Mouse (Mus musculus): Measurements from ENCODE around the gene Slc9a3r2.

Slc9a3r2 gene

GRCm38 (mm10) chr17:24635024-24635423 is 15.1 kb downstream of the Slc9a3r2 start:
- no peak for DNase-seq

GRCm38 (mm10) chr17:24633831-24634230 is 16.3 kb downstream of the Slc9a3r2 start:
- DNase-seq: no peak

DNA sequence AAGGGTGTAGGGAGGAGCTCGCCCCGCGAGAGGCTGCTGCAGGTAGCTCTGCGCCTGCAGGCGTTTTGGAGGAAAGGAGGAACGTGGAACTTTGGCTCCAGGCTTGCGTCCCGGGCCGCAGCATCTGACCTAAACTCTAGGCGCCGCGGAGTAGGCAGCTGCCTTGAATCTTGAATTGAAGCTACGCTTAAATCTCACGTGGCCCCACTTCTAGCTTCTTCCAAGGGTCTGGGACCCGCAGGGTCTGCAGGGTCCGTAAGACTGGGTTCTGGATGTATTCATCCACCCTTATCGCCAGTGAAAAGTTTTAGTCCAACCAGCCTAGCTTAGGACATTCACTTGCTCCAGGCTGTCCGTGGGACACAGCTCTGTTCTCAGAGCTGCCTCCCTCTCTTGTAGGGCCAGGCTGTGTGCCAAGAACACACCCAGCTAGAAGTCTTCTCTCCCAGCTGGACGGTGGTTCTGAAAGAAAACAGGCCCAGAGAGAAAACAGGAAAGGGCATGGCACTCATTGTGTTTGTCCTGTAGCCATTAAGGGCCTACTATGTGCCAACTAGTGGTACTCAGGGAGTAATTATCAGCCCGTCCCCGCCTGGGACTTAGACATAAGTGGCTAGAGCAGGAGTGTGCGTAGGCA is 17.2 kb downstream of the Slc9a3r2 start:
- peak; percentile 60 for DNase-seq

- DNase-seq: peak; percentile 82
Measured at GRCm38 (mm10) chr17:24632167-24632812, 17.8 kb downstream of the Slc9a3r2 start, which contains the start of the genes Tsc2 and Nthl1. Tsc2 (minus strand) TSS chr17:24632630. Nthl1 (plus strand) TSS chr17:24632680.

- DNase-seq: no peak
Measured at GRCm38 (mm10) chr17:24630072-24630471, 20.1 kb downstream of the Slc9a3r2 start.

GRCm38 (mm10) chr17:24628646-24629045 is 21.5 kb downstream of the Slc9a3r2 start:
- peak; percentile 83 for DNase-seq

DNA sequence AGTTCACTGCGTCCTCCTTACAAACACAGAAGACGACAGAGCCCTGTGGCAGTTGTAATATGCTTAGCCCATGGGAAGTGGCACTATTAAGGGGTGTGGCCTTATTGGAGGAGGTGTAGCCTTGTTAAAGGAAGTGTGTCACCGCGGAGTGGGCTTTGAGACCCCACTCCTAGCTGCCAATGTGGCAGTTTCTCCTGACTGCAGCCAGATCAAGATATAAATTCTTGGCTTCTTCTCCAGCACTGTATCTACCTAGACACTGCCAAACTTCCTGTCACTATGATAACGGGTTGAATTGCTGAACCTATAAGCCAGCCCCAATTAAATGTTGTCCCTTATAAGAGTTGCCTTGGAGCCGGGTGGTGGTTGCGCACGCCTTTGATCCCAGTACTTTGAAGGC is 24.7 kb downstream of the Slc9a3r2 start:
- no peak for DNase-seq

GRCm38 (mm10) chr17:24617561-24618194 is 32.4 kb downstream of the Slc9a3r2 start:
- no peak for DNase-seq

GRCm38 (mm10) chr17:24610711-24611110 is 39.4 kb downstream of the Slc9a3r2 start:
- DNase-seq: no peak

- no peak for DNase-seq
Measured at GRCm38 (mm10) chr17:24608874-24609273, 41.3 kb downstream of the Slc9a3r2 start.

DNA sequence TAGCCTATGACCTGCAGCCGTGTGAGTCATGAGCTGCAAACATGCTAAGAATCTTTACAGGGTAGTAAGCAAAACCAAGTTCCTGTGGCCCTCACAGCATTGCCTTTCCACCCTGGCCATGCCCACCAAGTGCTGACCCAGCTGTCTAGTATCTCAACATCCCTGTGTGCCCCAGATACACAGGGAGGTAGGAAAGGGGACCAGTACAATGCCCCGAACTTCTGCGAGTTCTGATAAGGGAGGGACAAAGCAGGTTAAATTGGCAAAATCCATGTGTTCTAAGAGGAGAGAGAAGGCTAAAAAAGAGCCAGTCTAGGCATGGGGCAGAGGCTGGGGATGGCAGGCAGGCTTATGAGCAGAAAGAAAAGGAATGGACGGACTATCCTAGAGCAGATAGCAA is 41.8 kb downstream of the Slc9a3r2 start:
- no peak for DNase-seq

GRCm38 (mm10) chr17:24604557-24604956 is 45.6 kb downstream of the Slc9a3r2 start:
- no peak for DNase-seq

DNA sequence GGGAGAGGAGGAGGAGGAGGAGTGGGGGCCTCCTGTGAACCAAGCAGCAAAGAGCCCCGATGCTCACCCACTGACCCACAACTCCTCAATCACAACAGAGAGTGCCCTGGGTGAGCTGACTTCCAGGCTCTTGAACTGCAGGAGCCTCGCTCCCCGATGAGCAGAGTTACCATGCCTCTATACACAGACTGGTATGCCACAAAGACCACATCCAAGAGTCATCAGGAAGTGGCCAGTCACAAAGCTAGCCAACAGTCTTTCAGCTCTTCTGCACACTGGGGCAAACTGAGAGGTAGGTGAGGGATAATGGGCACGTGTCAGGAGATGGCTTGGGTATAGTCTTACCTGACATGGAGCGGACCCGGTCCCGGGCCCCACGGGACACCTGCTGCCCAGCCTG is 46.2 kb downstream of the Slc9a3r2 start:
- no peak for DNase-seq

GRCm38 (mm10) chr17:24600502-24600901 is 49.6 kb downstream of the Slc9a3r2 start:
- DNase-seq: peak; percentile 60

DNA sequence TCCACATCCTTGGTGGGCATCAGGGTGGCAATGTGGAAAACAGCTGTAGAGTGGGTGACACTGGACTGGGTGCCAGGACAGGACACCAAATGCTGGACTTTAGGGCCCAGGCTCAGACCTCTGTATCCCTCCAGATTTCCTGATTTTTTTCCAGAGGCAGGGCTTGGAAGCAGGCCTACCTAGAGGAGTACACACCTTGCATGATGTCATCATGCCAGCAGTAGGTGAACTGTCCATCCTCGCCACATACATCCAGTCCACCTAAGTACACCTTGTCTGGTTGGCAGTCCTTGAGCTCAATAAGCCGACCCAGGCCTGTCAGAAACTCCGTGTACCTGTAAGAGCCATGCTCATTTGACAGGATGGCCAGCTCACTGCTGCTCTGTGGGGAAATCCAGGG is 52.1 kb downstream of the Slc9a3r2 start:
- peak; percentile 50 for DNase-seq

DNA sequence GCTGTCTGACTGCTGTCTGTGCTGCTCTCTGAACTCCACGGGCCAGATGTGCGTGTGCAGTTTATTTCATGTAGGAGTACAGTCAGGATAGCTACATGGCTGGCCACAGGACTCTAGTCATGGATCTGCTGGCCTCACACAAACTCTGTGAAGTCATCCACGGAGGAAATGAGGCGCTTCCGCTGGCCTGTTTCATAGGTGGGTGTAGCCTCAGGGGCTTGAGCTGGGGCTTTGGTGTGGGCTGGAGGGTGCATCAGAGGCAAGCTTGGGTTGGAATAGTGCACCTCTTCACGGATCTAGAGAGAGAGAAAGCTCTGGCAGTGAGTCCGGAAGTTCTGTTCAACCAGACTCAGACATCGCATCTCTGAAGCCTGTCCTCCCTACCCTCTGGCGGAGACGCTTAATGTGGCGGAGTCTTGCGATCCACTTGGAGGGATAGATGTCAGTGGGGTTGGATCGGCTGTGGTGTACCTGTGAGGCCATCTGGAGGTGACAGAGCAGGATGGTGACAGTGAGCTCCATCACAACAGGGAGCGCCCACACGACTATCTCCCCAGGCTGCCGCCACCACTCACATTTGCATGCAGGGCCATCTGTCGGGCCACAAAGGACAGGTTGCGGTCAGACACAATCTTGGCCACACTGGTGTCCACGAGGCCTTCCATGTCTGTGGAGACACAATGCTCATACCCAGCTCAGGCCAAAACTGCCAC is 53.5 kb downstream of the Slc9a3r2 start:
- DNase-seq: peak; percentile 95

DNA sequence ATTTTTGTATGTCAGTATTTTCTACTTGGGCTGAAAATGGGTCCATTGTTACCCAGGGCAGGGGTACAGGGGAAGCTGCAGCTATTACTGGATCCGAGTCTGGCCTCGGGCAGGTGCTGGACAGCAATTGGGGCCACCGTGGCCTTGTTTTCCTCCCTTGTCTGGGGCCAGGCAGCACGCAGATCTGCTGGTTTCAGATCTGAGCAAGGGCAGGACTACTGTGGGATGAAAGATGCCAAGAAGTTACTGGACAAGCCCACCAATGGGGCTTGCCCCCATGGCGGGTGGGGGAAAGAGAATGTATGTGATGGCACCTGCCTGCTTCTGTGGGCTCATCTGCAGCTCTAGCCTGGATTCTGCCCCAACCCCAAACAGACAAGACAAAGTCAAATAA is 54.1 kb downstream of the Slc9a3r2 start:
- DNase-seq: peak; percentile 50

GRCm38 (mm10) chr17:24595126-24596072 is 54.7 kb downstream of the Slc9a3r2 start:
- DNase-seq: peak; percentile 83

DNA sequence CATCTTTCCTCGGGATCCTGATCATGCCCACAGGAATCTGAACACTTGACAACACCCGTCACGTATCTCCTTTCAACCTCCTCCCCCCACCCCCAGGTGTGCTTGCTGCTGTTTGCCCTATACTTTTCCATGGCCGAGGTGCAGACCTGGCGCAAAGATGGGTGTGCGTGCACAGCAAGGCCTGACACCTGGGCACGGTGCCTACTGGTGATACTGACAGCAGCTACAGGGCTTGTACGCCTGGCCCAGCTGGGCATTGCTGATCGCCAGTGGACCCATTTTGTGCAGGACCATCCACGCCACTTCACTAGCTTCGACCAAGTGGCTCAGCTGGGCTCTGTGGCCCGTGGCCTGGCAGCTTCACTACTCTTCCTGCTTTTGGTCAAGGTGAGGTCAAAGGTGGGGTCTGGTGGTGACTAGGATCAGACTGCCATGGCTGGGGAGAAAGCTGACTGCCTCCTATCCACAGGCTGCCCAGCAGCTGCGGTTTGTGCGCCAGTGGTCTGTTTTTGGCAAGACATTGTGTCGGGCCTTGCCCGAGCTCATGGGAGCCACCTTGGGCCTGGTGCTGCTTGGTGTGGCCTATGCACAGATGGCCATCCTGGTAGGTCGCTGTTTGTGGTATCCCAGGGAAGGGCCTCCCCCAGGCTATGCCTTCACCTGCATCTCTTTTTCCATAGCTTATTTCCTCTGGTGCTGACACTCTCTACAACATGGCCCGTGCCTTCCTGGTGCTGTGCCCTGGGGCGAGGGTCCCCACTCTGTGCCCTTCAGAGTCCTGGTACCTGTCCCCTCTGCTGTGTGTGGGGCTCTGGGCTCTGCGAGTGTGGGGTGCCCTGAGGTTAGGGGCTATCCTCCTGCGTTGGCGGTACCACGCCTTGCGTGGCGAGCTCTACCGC is 55.9 kb downstream of the Slc9a3r2 start:
- peak; percentile 61 for DNase-seq

DNA sequence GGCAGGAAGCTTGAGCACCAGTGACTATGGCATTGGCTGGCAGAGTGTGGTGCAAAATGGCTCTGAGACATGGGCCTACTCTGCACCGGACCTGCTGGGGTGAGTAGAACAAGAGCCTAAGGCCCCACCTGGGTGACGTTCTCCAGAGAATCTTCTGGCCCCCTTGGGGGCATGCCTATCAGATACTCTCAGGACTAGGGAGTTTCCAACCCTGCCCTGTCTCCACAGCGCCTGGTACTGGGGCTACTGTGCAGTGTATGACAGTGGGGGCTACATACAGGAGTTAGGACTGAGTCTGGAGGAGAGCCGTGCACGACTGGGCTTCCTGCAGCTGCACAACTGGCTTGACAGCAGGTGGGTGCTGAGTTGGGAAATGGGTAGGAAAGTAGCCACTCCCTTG is 56.9 kb downstream of the Slc9a3r2 start:
- DNase-seq: no peak

DNA sequence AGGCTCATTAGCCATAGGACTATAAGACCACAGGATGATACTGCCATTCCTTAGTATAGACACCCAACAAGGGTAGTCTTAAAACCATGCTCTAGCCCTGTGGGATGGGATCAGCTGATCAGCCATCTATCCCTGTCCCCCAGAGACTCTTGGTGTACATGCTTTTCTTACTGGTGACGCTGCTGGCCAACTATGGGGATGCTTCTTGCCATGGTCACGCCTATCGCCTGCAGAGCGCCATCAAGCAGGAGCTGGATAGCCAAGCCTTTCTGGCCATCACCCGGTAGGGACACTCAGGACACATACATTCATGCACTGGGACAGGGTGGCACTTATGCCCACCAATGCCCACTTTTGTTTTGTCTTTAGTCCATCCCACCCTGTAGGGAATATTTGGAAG is 58.4 kb downstream of the Slc9a3r2 start:
- DNase-seq: no peak

All from cerebellum, adult 9-11 months (tissue).